Mouse (Mus musculus) liver, embryonic 15.5 days (tissue): ENCODE results near the gene Plaa. TPM values are rescaled to one million over a fixed set of nuclear protein-coding genes. Genes with fewer than 3 reads are reported as not detected.
"Not testable (repeated sequence)": the region's sequence is repeated elsewhere in the genome, so short reads cannot be mapped to it uniquely, and the experiment has no call there.

Experiments
- ATAC-seq: fragments of 200-750 bp; cut with Nextera tagmentation; 2 replicates; pipeline ENCODE4 v1.8.0; 2017; ENCODE audit warnings: moderate number of reproducible peaks, mild to moderate bottlenecking, moderate library complexity; ENCODE audit not compliant: insufficient read depth
- H3K27ac ChIP-seq: fragments of 300-500 bp; sonication (generic); replicated peaks from 2 replicates; pipeline ENCODE4 v1.5.1; 2015; ENCODE audit warnings: mild to moderate bottlenecking, inconsistent platforms
- H3K27me3 ChIP-seq: fragments of 300-500 bp; sonication (generic); 2 replicates; pipeline ENCODE4 v1.6.1; 2015; ENCODE audit warnings: mild to moderate bottlenecking, inconsistent platforms
- H3K36me3 ChIP-seq: fragments of 300-500 bp; sonication (generic); replicated peaks from 2 replicates; pipeline ENCODE4 v1.6.1; 2015; ENCODE audit warnings: moderate library complexity, mild to moderate bottlenecking, inconsistent platforms
- H3K4me1 ChIP-seq: fragments of 300-500 bp; sonication (generic); replicated peaks from 2 replicates; pipeline ENCODE4 v1.6.1; 2015; ENCODE audit warnings: inconsistent platforms
- H3K4me2 ChIP-seq: fragments of 300-500 bp; sonication (generic); 2 replicates; pipeline ENCODE4 v1.6.1; 2015; ENCODE audit warnings: moderate library complexity, mild to moderate bottlenecking, inconsistent platforms
- H3K4me3 ChIP-seq: fragments of 300-500 bp; sonication (generic); replicated peaks from 2 replicates; pipeline ENCODE4 v1.5.1; 2015; ENCODE audit warnings: mild to moderate bottlenecking, inconsistent platforms
- H3K9ac ChIP-seq: fragments of 300-500 bp; sonication (generic); 2 replicates; pipeline ENCODE4 v1.6.1; 2015; ENCODE audit warnings: moderate library complexity, mild to moderate bottlenecking, inconsistent platforms
- H3K9me3 ChIP-seq: fragments of 300-500 bp; sonication (generic); replicated peaks from 2 replicates; pipeline ENCODE4 v1.6.1; 2016; ENCODE audit warnings: inconsistent platforms
- WGBS: fragments of 180-500 bp; shearing (Covaris S2); methylation state at CpG from one replicate; pipeline ENCODE4 v1.1.7; 2015; ENCODE audit warnings: mixed read lengths; ENCODE audit not compliant: insufficient replicate concordance; 5-methylcytosine and 5-hydroxymethylcytosine counted together
- polyA plus RNA-seq: library from polyadenylated mRNA; unstranded; fragments of >200 nt; fragmentation: Nextera tagmentation; extraction: Ambion mirVana; gene quantifications from 2 replicates; pipeline ENCODE4 v1.2.1, GENCODE M21; 2015

Plaa gene
- 25.9 and 26.4 TPM in 2 replicates for polyA plus RNA-seq

GRCm38 (mm10) chr4:94603031-94603629 lies at the start of gene Plaa:
Gene Plaa, minus strand, starts transcription at chr4:94603244.
- no peaks in the 10 kb centered on the region for H3K9me3 ChIP-seq
- peaks cover 26% of the 10 kb centered on the region for H3K4me1 ChIP-seq
- WGBS = under 1% methylated on average over 61 of the region's 61 CpGs
- H3K27ac ChIP-seq = peak within 1 kb of the TSS; percentile 83
- peak within 1 kb of the TSS; percentile 95 for H3K4me3 ChIP-seq
- peak within 1 kb of the TSS; percentile 88 for H3K4me2 ChIP-seq
- H3K9ac ChIP-seq = peak within 1 kb of the TSS; percentile 84
- no peaks in the 10 kb centered on the region for H3K27me3 ChIP-seq
- ATAC-seq = peak; percentile 99
- no peaks in the 10 kb centered on the region for H3K36me3 ChIP-seq

DNA sequence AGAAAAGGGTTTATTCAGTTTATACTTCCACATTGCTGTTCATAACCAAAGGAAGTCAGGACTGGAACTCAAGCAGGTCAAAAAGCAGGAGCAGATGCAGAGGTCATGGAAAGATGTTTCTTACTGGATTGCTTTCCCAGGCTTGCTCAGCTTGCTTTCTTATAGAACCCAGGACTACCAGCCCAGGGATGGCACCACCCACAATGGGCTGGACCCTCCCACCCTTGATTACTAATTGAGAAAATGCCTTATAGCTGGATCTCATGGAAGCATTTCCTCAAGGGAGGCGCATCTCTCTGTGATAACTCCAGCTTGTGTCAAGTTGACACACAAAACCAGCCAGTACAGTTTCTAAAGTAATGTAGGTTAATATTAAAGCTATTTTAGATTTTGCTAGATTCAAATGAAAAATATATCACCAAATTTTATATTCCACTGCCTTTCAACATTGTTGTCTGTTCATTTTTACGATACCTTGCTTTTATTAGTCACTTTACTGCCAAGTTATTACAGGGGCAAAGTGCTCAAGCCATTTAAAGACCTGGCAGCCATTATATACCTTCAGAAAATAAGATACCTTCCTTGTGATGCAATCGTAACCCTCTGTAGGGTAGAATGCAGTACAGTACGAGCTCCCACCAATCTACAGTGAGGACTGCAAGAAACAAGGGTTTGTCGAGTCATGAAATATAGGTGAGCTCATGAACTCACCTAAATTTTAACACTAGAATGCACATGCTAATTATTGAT lies 47.6 kb upstream of the Plaa start:
- ATAC-seq, H3K9me3 ChIP-seq, H3K4me1 ChIP-seq, H3K4me2 ChIP-seq, H3K27ac ChIP-seq, H3K27me3 ChIP-seq, H3K4me3 ChIP-seq, H3K36me3 ChIP-seq, H3K9ac ChIP-seq: not testable (repeated sequence)
- 69% methylated on average over 5 of the region's 5 CpGs for WGBS

GRCm38 (mm10) chr4:94649920-94650319 lies 46.9 kb upstream of the Plaa start, which contains the start of gene Lrrc19:
Gene Lrrc19, minus strand, starts transcription at chr4:94650144.
- H3K36me3 ChIP-seq = no peaks in the 10 kb centered on the region
- no peaks in the 10 kb centered on the region for H3K9me3 ChIP-seq
- no peak within 1 kb of the TSS for H3K27ac ChIP-seq
- no peaks in the 10 kb centered on the region for H3K27me3 ChIP-seq
- no peak within 1 kb of the TSS for H3K4me2 ChIP-seq
- ATAC-seq = no peak
- WGBS = 60% methylated on average over 3 of the region's 3 CpGs
- H3K4me1 ChIP-seq = no peaks in the 10 kb centered on the region
- H3K9ac ChIP-seq = no peak within 1 kb of the TSS
- no peak within 1 kb of the TSS for H3K4me3 ChIP-seq

- Histone ChIP-seq H3K27me3 (no peaks in the 10 kb centered on the region), H3K4me2 (no peak overlapping the region), H3K4me3 (no peak overlapping the region), H3K27ac (no peak overlapping the region), H3K9ac (no peak overlapping the region), H3K9me3 (no peaks in the 10 kb centered on the region), H3K4me1 (no peaks in the 10 kb centered on the region), H3K36me3 (no peaks in the 10 kb centered on the region)
- no peak for ATAC-seq
- 75% methylated on average over 2 of the region's 2 CpGs for WGBS
Measured at GRCm38 (mm10) chr4:94643141-94643540, 40.1 kb upstream of the Plaa start.

DNA sequence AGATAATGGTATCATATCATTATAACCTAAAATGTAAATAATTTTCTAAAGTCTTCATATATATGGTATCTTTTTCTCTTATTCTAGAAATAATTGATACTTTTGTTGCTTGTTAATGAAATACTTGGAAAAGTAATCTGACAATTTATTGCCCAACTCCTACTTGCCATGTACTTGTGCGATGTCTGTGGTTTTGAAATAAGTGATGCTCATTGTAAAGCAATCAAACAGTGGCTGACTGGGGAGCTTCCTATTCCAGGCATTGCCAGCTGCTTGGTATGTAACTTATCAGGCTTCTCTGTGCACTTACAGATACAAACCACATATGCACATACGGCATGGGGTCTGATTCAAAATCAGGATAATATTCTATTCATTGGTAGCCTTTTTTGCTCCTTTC lies 17.0 kb upstream of the Plaa start:
- no peak overlapping the region for H3K4me3 ChIP-seq
- H3K9ac ChIP-seq = no peak overlapping the region
- no peak overlapping the region for H3K27ac ChIP-seq
- no peaks in the 10 kb centered on the region for H3K9me3 ChIP-seq
- H3K27me3 ChIP-seq = no peaks in the 10 kb centered on the region
- no peak overlapping the region for H3K4me2 ChIP-seq
- ATAC-seq = no peak
- 54% methylated on average over 2 of the region's 2 CpGs for WGBS
- H3K36me3 ChIP-seq = no peaks in the 10 kb centered on the region
- H3K4me1 ChIP-seq = peaks cover 3% of the 10 kb centered on the region

DNA sequence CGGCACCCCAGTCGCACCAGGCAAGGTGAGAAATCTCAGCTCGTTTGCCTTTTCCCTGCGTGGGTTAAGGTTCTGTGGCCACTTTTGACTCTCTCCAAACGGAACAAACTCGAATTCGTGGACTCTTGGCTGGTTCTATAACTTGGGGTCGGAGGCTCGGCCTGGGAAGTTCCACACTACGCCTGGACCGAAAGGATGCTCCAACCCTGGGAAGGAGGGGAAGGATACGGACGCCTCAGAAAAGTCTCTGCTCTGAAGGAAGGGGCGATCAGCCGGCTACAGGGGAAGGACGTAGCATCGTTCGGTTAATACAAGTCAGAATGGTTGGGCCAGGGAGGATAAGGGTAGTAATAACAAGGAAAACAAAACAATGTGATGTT lies 11.6 kb upstream of the Plaa start:
- no peak overlapping the region for H3K27ac ChIP-seq
- H3K4me3 ChIP-seq = peak overlapping the region; percentile 70
- H3K9me3 ChIP-seq = no peaks in the 10 kb centered on the region
- 1% methylated on average over 18 of the region's 18 CpGs for WGBS
- H3K9ac ChIP-seq = peak overlapping the region; percentile 54
- peak; percentile 27; the same call in 1 of the 2 replicates for ATAC-seq
- H3K4me1 ChIP-seq = peaks cover 16% of the 10 kb centered on the region
- H3K27me3 ChIP-seq = no peaks in the 10 kb centered on the region
- H3K4me2 ChIP-seq = peak overlapping the region; percentile 92
- no peaks in the 10 kb centered on the region for H3K36me3 ChIP-seq

GRCm38 (mm10) chr4:94613972-94614626 lies 11.1 kb upstream of the Plaa start, which contains the start of gene Ift74:
Gene Ift74, plus strand, starts transcription at chr4:94614491.
- no peaks in the 10 kb centered on the region for H3K27me3 ChIP-seq
- H3K9me3 ChIP-seq = no peaks in the 10 kb centered on the region
- ATAC-seq = peak; percentile 98
- peaks cover 16% of the 10 kb centered on the region for H3K4me1 ChIP-seq
- H3K4me2 ChIP-seq = peak within 1 kb of the TSS; percentile 92
- no peak within 1 kb of the TSS for H3K27ac ChIP-seq
- H3K36me3 ChIP-seq = no peaks in the 10 kb centered on the region
- peak within 1 kb of the TSS; percentile 70 for H3K4me3 ChIP-seq
- H3K9ac ChIP-seq = peak within 1 kb of the TSS; percentile 54
- WGBS = 4% methylated on average over 29 of the region's 29 CpGs

- Histone ChIP-seq H3K4me2 (no peak overlapping the region), H3K9ac (no peak overlapping the region), H3K4me3 (no peak overlapping the region), H3K27me3 (no peaks in the 10 kb centered on the region), H3K9me3 (no peaks in the 10 kb centered on the region), H3K4me1 (peaks cover 16% of the 10 kb centered on the region), H3K27ac (no peak overlapping the region), H3K36me3 (no peaks in the 10 kb centered on the region)
- ATAC-seq = no peak
- WGBS = 27% methylated on average over 3 of the region's 3 CpGs
Measured at GRCm38 (mm10) chr4:94610339-94610738, 7.3 kb upstream of the Plaa start.

- peaks cover 26% of the 10 kb centered on the region for H3K4me1 ChIP-seq
- no peak overlapping the region for H3K9ac ChIP-seq
- H3K36me3 ChIP-seq = no peaks in the 10 kb centered on the region
- ATAC-seq = no peak
- no peak overlapping the region for H3K4me3 ChIP-seq
- no peaks in the 10 kb centered on the region for H3K27me3 ChIP-seq
- WGBS = 67% methylated on average over 2 of the region's 2 CpGs
- H3K27ac ChIP-seq = no peak overlapping the region
- no peak overlapping the region for H3K4me2 ChIP-seq
- H3K9me3 ChIP-seq = no peaks in the 10 kb centered on the region
Measured at GRCm38 (mm10) chr4:94605591-94605990, 2.5 kb upstream of the Plaa start.

- 60% methylated on average over 2 of the region's 2 CpGs for WGBS
- Histone ChIP-seq H3K36me3 (no peaks in the 10 kb centered on the region), H3K4me3 (no peak overlapping the region), H3K9me3 (no peaks in the 10 kb centered on the region), H3K9ac (no peak overlapping the region), H3K27ac (no peak overlapping the region), H3K4me1 (peaks cover 26% of the 10 kb centered on the region), H3K4me2 (peak overlapping the region; percentile 88; the same call in 1 of the 2 replicates), H3K27me3 (no peaks in the 10 kb centered on the region)
- ATAC-seq = no peak
Measured at GRCm38 (mm10) chr4:94604452-94605019, 1.5 kb upstream of the Plaa start.

DNA sequence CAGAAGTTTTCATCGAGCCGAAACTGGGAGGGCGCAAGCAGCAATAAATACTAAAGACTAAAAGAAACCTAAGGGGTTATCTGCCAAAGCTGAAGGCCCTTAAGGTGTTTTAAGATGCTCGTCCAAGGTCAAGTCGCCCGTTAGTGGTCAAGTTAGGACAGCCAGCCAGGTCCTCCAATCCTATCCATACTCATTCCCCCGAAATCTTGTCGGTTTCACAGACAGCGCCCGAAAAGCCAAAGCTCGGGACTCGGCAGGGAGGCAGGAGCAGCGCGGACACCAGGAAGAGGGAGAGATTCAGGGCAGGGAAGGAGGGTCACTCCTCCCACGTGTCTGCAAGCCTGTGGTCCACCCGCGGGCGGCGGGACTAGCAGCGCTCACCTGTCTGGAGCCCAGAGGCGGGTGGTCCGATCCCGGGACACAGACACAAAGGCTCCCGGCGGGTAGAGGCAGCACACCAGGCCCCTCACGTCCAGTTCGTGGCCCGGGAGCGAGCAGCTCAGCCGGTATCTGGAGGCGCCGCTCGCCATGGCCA lies 481 bp downstream of the Plaa start:
- H3K9me3 ChIP-seq = no peaks in the 10 kb centered on the region
- H3K27ac ChIP-seq = peak overlapping the region; percentile 83
- no peaks in the 10 kb centered on the region for H3K36me3 ChIP-seq
- H3K9ac ChIP-seq = peak overlapping the region; percentile 84
- peak overlapping the region; percentile 95 for H3K4me3 ChIP-seq
- peaks cover 26% of the 10 kb centered on the region for H3K4me1 ChIP-seq
- no peaks in the 10 kb centered on the region for H3K27me3 ChIP-seq
- under 1% methylated on average over 33 of the region's 33 CpGs for WGBS
- peak; percentile 68 for ATAC-seq
- peak overlapping the region; percentile 88 for H3K4me2 ChIP-seq
